Mouse (Mus musculus): ENCODE data around the gene 1500009C09Rik.
"Not testable (repeated sequence)": the region's sequence is repeated elsewhere in the genome, so short reads cannot be mapped to it uniquely, and the experiment has no call there.

The 1500009C09Rik gene

GRCm38 (mm10) chr15:82218778-82219666 lies 33.2 kb upstream of the 1500009C09Rik start:
- in situ Hi-C loops (cut with MboI, MseI): no loop called here

GRCm38 (mm10) chr15:82220003-82220675 lies 32.1 kb upstream of the 1500009C09Rik start:
- in situ Hi-C loops (cut with MboI, MseI): no loop called here

DNA sequence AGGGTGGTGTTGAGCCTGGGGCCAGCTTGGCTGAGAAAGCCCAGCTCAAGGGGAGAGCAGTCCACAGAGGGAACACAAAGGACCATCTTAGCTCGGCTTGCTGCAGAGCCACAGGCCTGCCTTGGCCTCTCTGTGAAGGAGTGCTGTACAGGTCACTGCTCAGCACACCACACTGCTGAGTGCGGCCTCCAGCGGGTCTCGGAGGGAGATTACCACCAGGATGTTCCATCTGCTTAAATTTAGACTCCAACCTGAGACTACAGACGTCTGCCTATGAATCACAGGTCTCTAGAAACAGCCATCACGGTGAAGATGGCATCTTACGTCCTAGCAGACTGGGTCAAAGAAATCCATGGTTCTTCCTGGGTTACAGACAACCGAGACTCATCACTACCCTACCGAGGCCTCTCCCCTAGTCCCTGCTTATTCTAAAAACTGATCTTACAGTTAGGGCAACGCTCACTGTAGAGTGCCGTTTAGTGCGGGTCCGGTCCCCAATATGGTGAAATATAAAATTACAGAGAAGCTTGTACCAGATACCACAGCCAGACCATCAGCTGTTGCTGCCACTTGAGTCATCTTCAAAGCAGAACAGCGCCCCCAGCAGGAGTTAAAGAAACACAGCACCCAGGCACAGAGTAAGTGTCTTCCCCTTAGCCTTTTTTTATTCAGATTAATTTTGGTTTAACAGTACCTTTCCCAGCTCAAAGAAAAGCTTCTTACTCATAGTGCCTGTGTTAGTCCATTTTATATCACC lies 30.9 kb upstream of the 1500009C09Rik start:
- in situ Hi-C loops (cut with MboI, MseI): no loop called here

DNA sequence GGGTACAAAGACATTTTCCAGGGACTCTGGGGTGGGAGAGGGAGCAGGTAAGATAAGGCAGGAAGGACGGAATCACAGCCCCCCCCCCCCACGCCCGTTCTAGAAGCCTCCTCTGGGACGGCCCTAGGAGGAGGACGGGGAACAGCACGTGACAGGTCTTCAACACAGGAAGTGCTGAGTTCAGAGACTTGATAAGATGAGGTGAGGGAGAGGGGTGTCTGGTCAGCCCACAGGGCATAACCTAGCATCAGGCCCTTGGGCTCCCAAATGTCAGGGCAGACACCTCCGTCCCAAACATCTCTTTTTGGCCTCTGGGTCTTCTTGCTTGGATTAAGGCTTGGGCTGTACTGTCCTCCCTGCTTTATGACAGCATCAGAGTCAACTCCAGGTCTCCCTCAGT lies 28.9 kb upstream of the 1500009C09Rik start:
- in situ Hi-C loops (cut with MboI, MseI): no loop called here

- in situ Hi-C loops (cut with MboI, MseI): no loop called here
These were observed 28.3 kb upstream of the 1500009C09Rik start, which contains the start of gene Tnfrsf13c for GRCm38 (mm10) chr15:82223657-82224601. Gene Tnfrsf13c (minus strand): TSS chr15:82224369.

GRCm38 (mm10) chr15:82224602-82225215 lies 27.5 kb upstream of the 1500009C09Rik start:
- in situ Hi-C loops (cut with MboI, MseI): no loop called here

- in situ Hi-C loops (cut with MboI, MseI): no loop called here
These were observed 26.4 kb upstream of the 1500009C09Rik start for GRCm38 (mm10) chr15:82225769-82226168.

GRCm38 (mm10) chr15:82229542-82230045 lies 22.6 kb upstream of the 1500009C09Rik start:
- in situ Hi-C loops (cut with MboI, MseI): loop anchor here (5.0 to 10.0 kb wide), 2 partner anchors 87 to 165 kb away; partner anchors contain the start of gene Mei1

GRCm38 (mm10) chr15:82230098-82230611 lies 22.0 kb upstream of the 1500009C09Rik start:
- in situ Hi-C loops (cut with MboI, MseI): loop anchor here (5.0 to 10.0 kb wide), 2 partner anchors 88 to 165 kb away; partner anchors contain the start of gene Mei1

GRCm38 (mm10) chr15:82231100-82231499 lies 21.1 kb upstream of the 1500009C09Rik start:
- in situ Hi-C loops (cut with MboI, MseI): loop anchor here (5.0 to 10.0 kb wide), 2 partner anchors 89 to 166 kb away; partner anchors contain the start of gene Mei1

DNA sequence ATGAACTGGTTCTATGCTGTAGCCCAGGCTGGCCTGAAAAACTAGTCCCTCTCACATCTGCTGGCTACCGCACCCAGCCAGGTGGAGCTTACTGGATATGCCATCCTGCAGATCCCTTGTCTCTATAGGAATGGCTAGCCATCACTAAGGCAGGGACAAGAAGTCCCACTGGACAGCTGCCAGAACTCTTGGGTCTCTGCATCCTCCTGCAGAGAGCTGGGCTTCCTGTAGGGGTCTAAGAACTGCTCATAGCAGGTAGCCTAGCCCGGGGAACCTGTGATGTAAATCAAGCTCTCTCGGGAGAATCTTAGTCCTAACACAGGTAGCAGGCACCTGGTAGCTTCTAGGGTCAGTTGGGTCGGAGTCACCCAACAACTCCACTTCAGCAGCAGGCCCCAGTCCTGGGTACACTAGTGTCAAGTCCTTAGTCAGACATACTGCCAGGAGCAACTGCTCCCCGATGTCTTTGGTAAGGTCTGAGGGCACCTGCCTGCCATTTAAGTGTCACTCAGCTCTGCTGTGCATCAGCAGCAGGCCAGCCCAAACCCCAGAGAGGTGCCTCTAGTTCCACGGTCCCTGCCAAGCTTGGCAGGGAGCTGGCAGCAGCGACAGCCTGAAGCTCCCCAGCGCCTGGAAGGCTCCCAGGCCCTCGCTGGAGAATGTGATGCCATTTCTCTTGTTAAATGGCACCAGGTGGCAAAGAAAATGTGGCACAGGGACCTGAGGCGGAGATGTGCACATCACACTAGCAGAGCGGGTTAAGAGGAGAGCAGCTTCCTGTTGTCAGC lies 20.4 kb upstream of the 1500009C09Rik start:
- in situ Hi-C loops (cut with MboI, MseI): loop anchor here (5.0 to 10.0 kb wide), 2 partner anchors 89 to 167 kb away; partner anchors contain the start of gene Mei1

DNA sequence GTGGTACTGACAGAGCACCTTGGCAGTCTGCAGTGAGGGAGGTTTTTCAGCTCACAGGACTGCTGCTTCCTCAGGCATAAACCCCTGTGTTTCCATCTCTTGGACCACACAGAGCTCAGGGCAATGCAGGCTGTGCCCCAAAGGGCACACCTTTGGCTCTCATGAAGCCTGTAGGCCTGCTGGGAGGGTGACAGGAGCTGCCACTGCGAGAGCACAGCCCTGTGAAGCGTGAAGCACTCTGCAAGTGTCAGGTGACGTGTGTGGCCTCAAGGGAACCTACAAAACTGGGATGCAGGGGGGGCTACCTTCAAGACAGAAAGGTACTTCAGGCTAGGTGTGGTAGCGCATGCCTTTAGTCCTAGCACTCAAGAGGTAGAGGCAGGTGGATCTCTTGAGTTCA lies 19.5 kb upstream of the 1500009C09Rik start:
- in situ Hi-C loops (cut with MboI, MseI): loop anchor here (5.0 to 10.0 kb wide), 2 partner anchors 90 to 168 kb away; partner anchors contain the start of gene Mei1

DNA sequence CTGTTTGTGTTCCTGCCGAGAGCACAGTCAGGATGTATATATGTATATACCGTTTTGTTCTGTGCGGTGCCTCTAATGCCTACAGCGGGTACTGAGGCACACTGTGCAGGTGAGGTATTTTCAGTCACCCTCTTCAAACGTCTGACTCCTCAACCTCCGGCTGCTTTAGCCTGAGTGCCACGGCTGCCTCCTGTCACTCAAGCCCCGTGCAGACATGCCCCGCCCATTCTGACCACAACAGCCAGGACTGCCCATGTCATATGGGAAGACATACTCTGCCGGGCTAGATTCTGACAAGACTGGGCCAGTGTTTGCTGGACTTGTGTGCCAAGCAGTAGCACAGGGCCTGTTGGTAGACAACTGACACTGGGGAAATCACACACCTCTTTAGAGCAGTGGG lies 16.5 kb upstream of the 1500009C09Rik start:
- in situ Hi-C loops (cut with MboI, MseI): loop anchor here (10.0 kb wide), 1 partner anchor 171 kb away; the partner anchor contains the start of gene Mei1

DNA sequence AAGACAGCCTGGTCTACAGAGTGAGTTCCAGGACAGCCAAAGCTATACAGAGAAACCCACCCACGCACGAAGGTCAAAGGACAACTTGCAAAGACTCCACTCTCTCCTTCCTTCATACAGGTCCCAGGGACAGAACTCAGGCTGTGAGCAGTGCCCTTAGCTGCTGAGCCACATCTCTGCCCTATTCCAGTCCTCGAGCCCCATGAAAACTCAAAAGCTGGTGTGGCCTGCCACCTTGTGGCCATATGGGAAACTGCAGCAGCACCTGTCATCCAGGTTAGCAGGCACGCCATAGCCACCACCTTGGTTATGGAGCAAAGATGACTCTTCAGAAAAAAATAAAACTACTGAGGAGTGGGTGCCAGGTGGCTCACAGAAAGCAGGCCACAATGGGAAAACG lies 15.6 kb upstream of the 1500009C09Rik start:
- in situ Hi-C loops (cut with MboI, MseI): loop anchor here (10.0 kb wide), 1 partner anchor 172 kb away; the partner anchor contains the start of gene Mei1

GRCm38 (mm10) chr15:82243311-82243710 lies 8.9 kb upstream of the 1500009C09Rik start:
- in situ Hi-C loops (cut with MboI, MseI): no loop called here

GRCm38 (mm10) chr15:82243742-82244114 lies 8.5 kb upstream of the 1500009C09Rik start:
- in situ Hi-C loops (cut with MboI, MseI): no loop called here

GRCm38 (mm10) chr15:82244115-82244804 lies 7.9 kb upstream of the 1500009C09Rik start, which contains the start of gene Cenpm:
Gene Cenpm (minus strand): TSS chr15:82244748.
- in situ Hi-C loops (cut with MboI, MseI): no loop called here

- in situ Hi-C loops (cut with MboI, MseI): not testable (repeated sequence)
These were observed 7.4 kb upstream of the 1500009C09Rik start for GRCm38 (mm10) chr15:82244805-82245161.

All from T-helper 1 cell (primary cell).